Mouse (Mus musculus): ENCODE data around the gene Hmgxb4. TPM values are rescaled to one million over a fixed set of nuclear protein-coding genes. Genes with fewer than 3 reads are reported as not detected.

The Hmgxb4 gene
- polyA plus RNA-seq, 1 experiment from 2014 or later, result 17.9 TPM

- WGBS, result 69% methylated on average over 1 of the region's 1 CpGs
- no peak overlapping the region for H3K27ac ChIP-seq (ENCODE audit: low read length)
Measured at GRCm38 (mm10) chr8:75074876-75075275, 81.7 kb downstream of the Hmgxb4 start.

GRCm38 (mm10) chr8:75078215-75078614 is 85.1 kb downstream of the Hmgxb4 start:
- no peaks in the 10 kb centered on the region for H3K36me3 ChIP-seq (ENCODE audit: control insufficient read depth, insufficient read depth)
- WGBS, result 77% methylated on average over 1 of the region's 1 CpGs
- ATAC-seq (replicated peaks; ENCODE audit: extremely low read depth, insufficient read depth, low FRiP score), result no peak
- no peaks in the 10 kb centered on the region for H3K27me3 ChIP-seq (ENCODE audit: control insufficient read depth, insufficient read depth, low read length)
- H3K9ac ChIP-seq (ENCODE audit: low read length), result no peak overlapping the region
- H3K9me3 ChIP-seq (replicated peaks; ENCODE audit: control insufficient read depth, low read length), result no peaks in the 10 kb centered on the region
- no peak overlapping the region for H3K4me2 ChIP-seq (ENCODE audit: low read depth, low read length)
- no peak overlapping the region for H3K4me3 ChIP-seq (ENCODE audit: low read length)
- no peak overlapping the region for H3K27ac ChIP-seq (ENCODE audit: low read length)
- no peaks in the 10 kb centered on the region for H3K4me1 ChIP-seq (ENCODE audit: control insufficient read depth, insufficient read depth, low read length)

More at GRCm38 (mm10) chr8:75074876-75075275, 81.7 kb downstream of the Hmgxb4 start:
- no peak overlapping the region for H3K4me2 ChIP-seq (ENCODE audit: low read depth, low read length)
- no peak overlapping the region for H3K9ac ChIP-seq (ENCODE audit: low read length)
- H3K27me3 ChIP-seq (ENCODE audit: control insufficient read depth, insufficient read depth, low read length), result no peaks in the 10 kb centered on the region
- no peak for ATAC-seq (replicated peaks; ENCODE audit: extremely low read depth, insufficient read depth, low FRiP score)
- 0 out of 2 replicates have a peak, but pooled peaks cover 2% of the 10 kb centered on the region for H3K4me1 ChIP-seq (ENCODE audit: control insufficient read depth, insufficient read depth, low read length)
- no peaks in the 10 kb centered on the region for H3K9me3 ChIP-seq (replicated peaks; ENCODE audit: control insufficient read depth, low read length)
- H3K36me3 ChIP-seq (ENCODE audit: control insufficient read depth, insufficient read depth), result no peaks in the 10 kb centered on the region
- no peak overlapping the region for H3K4me3 ChIP-seq (ENCODE audit: low read length)

DNA sequence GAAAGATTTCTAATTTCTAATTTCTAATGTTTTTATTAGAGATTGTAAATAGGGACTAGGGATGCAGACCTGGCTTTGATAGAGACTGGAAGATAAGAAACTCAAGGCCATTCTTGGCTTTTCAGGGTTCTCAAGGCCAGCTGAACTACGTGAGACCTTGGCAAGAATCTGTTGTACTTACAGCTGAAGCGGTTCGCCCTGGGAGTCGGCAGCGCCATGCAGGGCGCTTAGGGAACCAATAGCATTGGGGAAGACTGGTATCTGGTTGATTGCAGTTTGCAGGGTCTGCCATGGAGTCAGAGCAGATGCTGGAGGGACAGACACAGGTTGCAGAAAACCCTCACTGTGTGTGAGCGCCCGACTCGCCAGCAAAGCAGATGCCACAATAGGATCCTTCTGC is 85.7 kb downstream of the Hmgxb4 start:
- Histone ChIP-seq H3K4me1 (ENCODE audit: control insufficient read depth, insufficient read depth, low read length) (no peaks in the 10 kb centered on the region), H3K36me3 (ENCODE audit: control insufficient read depth, insufficient read depth) (no peaks in the 10 kb centered on the region), H3K27me3 (ENCODE audit: control insufficient read depth, insufficient read depth, low read length) (no peaks in the 10 kb centered on the region), H3K4me3 (ENCODE audit: low read length) (no peak overlapping the region), H3K27ac (ENCODE audit: low read length) (no peak overlapping the region), H3K9me3 (replicated peaks; ENCODE audit: control insufficient read depth, low read length) (no peaks in the 10 kb centered on the region), H3K4me2 (ENCODE audit: low read depth, low read length) (no peak overlapping the region), H3K9ac (ENCODE audit: low read length) (no peak overlapping the region)
- no peak for ATAC-seq (replicated peaks; ENCODE audit: extremely low read depth, insufficient read depth, low FRiP score)
- WGBS, result 94% methylated on average over 9 of the region's 9 CpGs

Other genes starting within 250 kb of the Hmgxb4 start
- gene Isx, start 120.2 kb upstream of the Hmgxb4 start, polyA plus RNA-seq (2015; fragmentation: Nextera tagmentation; extraction: Ambion mirVana), result 0.14 and 0.20 TPM in 2 replicates
- 42.3 and 51.6 TPM in 2 replicates for gene Tom1, start 40.3 kb downstream of the Hmgxb4 start, polyA plus RNA-seq (2015; fragmentation: Nextera tagmentation; extraction: Ambion mirVana)
- 16.8 and 17.6 TPM in 2 replicates for gene Hmox1, start 100.3 kb downstream of the Hmgxb4 start, polyA plus RNA-seq (2015; fragmentation: Nextera tagmentation; extraction: Ambion mirVana)
- 82.3 and 87.9 TPM in 2 replicates for gene Mcm5, start 116.2 kb downstream of the Hmgxb4 start, polyA plus RNA-seq (2015; fragmentation: Nextera tagmentation; extraction: Ambion mirVana)
- 0.42 and 0.54 TPM in 2 replicates for gene Rasd2, start 220.6 kb downstream of the Hmgxb4 start, polyA plus RNA-seq (2015; fragmentation: Nextera tagmentation; extraction: Ambion mirVana)